Mouse (Mus musculus) monocyte, adult 5-6 weeks (primary cell): ENCODE measurements around the gene Gtf2e1. TPM values are rescaled to one million over a fixed set of nuclear protein-coding genes. Genes with fewer than 3 reads are reported as not detected.

Source experiments
- ATAC-seq: fragments of 153-309, 156-312 bp; replicated peaks from 2 replicates; pipeline ENCODE4 v1.8.0; 2017; ENCODE audit warnings: mild to moderate bottlenecking; ENCODE audit not compliant: low TSS enrichment, insufficient number of reproducible peaks, severe bottlenecking, poor library complexity, low FRiP score
- total RNA-seq: library from RNA; stranded (forward); fragments of 200-1000, 200-491, 200-594 nt; gene quantifications from 3 replicates; pipeline ENCODE4 v1.2.3, GENCODE M21; 2017

The Gtf2e1 gene
- total RNA-seq, 1 experiment from 2014 or later: 20.1 TPM

GRCm38 (mm10) chr16:37552824-37553223 lies 13.2 kb upstream of the Gtf2e1 start:
- ATAC-seq: no peak

- no peak for ATAC-seq
Observed at GRCm38 (mm10) chr16:37550981-37551380, 11.4 kb upstream of the Gtf2e1 start.

- ATAC-seq: no peak
Observed at GRCm38 (mm10) chr16:37550266-37550665, 10.7 kb upstream of the Gtf2e1 start.

GRCm38 (mm10) chr16:37546312-37546711 lies 6.7 kb upstream of the Gtf2e1 start:
- ATAC-seq: no peak

- ATAC-seq: no peak
Observed at GRCm38 (mm10) chr16:37540776-37541175, 1.2 kb upstream of the Gtf2e1 start.

GRCm38 (mm10) chr16:37539240-37539610 lies 364 bp downstream of the Gtf2e1 start:
- no peak for ATAC-seq

- no peak for ATAC-seq
Observed at GRCm38 (mm10) chr16:37533369-37534068, 6.1 kb downstream of the Gtf2e1 start.

- ATAC-seq: no peak
Observed at GRCm38 (mm10) chr16:37532046-37532445, 7.5 kb downstream of the Gtf2e1 start.

- ATAC-seq: no peak
Observed at GRCm38 (mm10) chr16:37530170-37530569, 9.4 kb downstream of the Gtf2e1 start.

GRCm38 (mm10) chr16:37526688-37527223 lies 12.8 kb downstream of the Gtf2e1 start:
- ATAC-seq: no peak

GRCm38 (mm10) chr16:37525121-37525520 lies 14.5 kb downstream of the Gtf2e1 start:
- no peak for ATAC-seq

- ATAC-seq: no peak
Observed at GRCm38 (mm10) chr16:37522100-37522697, 17.4 kb downstream of the Gtf2e1 start.

- ATAC-seq: no peak
Observed at GRCm38 (mm10) chr16:37520190-37521040, 19.2 kb downstream of the Gtf2e1 start.

GRCm38 (mm10) chr16:37519721-37520120 lies 19.9 kb downstream of the Gtf2e1 start:
- ATAC-seq: no peak

GRCm38 (mm10) chr16:37518662-37519061 lies 20.9 kb downstream of the Gtf2e1 start:
- ATAC-seq: no peak

GRCm38 (mm10) chr16:37517596-37518211 lies 21.9 kb downstream of the Gtf2e1 start:
- ATAC-seq: no peak

GRCm38 (mm10) chr16:37516376-37516993 lies 23.1 kb downstream of the Gtf2e1 start:
- no peak for ATAC-seq

- ATAC-seq: no peak
Observed at GRCm38 (mm10) chr16:37514644-37515043, 24.9 kb downstream of the Gtf2e1 start.

GRCm38 (mm10) chr16:37511489-37511888 lies 28.1 kb downstream of the Gtf2e1 start:
- no peak for ATAC-seq
